Mouse (Mus musculus) CH12.LX (cell line): ENCODE measurements around the gene Cep83.
A peak's percentile ranks its signal among the peaks of the same experiment; 100 is the strongest.

Source experiments
- BHLHE40 ChIP-seq: IDR thresholded peaks from 2 replicates; pipeline ENCODE4 v1.6.1; 2011; ENCODE audit warnings: mild to moderate bottlenecking, low read depth, low read length, improper control_type of control experiment
- CHD2 ChIP-seq: IDR thresholded peaks from 2 replicates; pipeline ENCODE4 v1.6.1; 2011; ENCODE audit warnings: low read length, improper control_type of control experiment
- CTCF ChIP-seq, 2 experiments: IDR thresholded peaks in 1 of 2; conservative IDR thresholded peaks in 1 of 2; 2 replicates each; pipeline ENCODE4 v1.5.1; 2011 to 2012; ENCODE audit warnings: low read depth in 2 of 2, low read length in 2 of 2, improper control_type of control experiment in 1 of 2, inconsistent platforms in 1 of 2, mild to moderate bottlenecking in 1 of 2, moderate library complexity in 1 of 2
- HCFC1 ChIP-seq: IDR thresholded peaks from 2 replicates; pipeline ENCODE4 v1.6.1; 2012; ENCODE audit warnings: low read depth, mild to moderate bottlenecking, inconsistent platforms, low read length, improper control_type of control experiment
- JUND ChIP-seq: conservative IDR thresholded peaks from 2 replicates; pipeline ENCODE4 v1.6.1; 2011; ENCODE audit warnings: low read depth, low read length, improper control_type of control experiment
- MAFK ChIP-seq: IDR thresholded peaks from 2 replicates; pipeline ENCODE4 v1.6.1; 2011; ENCODE audit warnings: low read length, improper control_type of control experiment; ENCODE audit not compliant: insufficient replicate concordance
- MYC ChIP-seq: IDR thresholded peaks from 2 replicates; pipeline ENCODE4 v1.6.1; 2011; ENCODE audit warnings: low read depth, mild to moderate bottlenecking, improper control_type of control experiment, low read length
- POLR2A ChIP-seq: IDR thresholded peaks from 2 replicates; pipeline ENCODE4 v1.6.1; 2011; ENCODE audit warnings: low read depth, mild to moderate bottlenecking, improper control_type of control experiment, low read length
- POLR2AphosphoS2 ChIP-seq: IDR thresholded peaks from 2 replicates; pipeline ENCODE4 v1.6.1; 2011; ENCODE audit warnings: low read depth, low read length, improper control_type of control experiment
- TCF12 ChIP-seq: IDR thresholded peaks from 2 replicates; pipeline ENCODE4 v1.6.1; 2014; ENCODE audit warnings: low read depth, mild to moderate bottlenecking, inconsistent platforms, low read length, improper control_type of control experiment
- USF1 ChIP-seq: IDR thresholded peaks from 2 replicates; pipeline ENCODE4 v1.6.1; 2014; ENCODE audit warnings: low read depth, mild to moderate bottlenecking, inconsistent platforms, low read length, improper control_type of control experiment
- ZKSCAN1 ChIP-seq: IDR thresholded peaks from 2 replicates; pipeline ENCODE4 v1.6.1; 2012; ENCODE audit warnings: low read depth, inconsistent platforms, low read length, improper control_type of control experiment, borderline replicate concordance
- ZNF384 ChIP-seq: IDR thresholded peaks from 2 replicates; pipeline ENCODE4 v1.6.1; 2012; ENCODE audit warnings: low read depth, low read length, improper control_type of control experiment, inconsistent platforms

GRCm38 (mm10) chr10:94827325-94827724, 138.9 kb downstream of the Cep83 start:
- TF ChIP-seq JUND (no peak), HCFC1 (no peak), MAFK (no peak), CTCF (conservative IDR thresholded peaks at IDR 0.05 in 1 of 2, IDR thresholded peaks at IDR 0.05 in 1 of 2; ENCODE audit: low read depth in 2 of 2, low read length in 2 of 2) (no peak), ZNF384 (no peak), POLR2AphosphoS2 (no peak), POLR2A (no peak), ZKSCAN1 (no peak), BHLHE40 (no peak), MYC (no peak), USF1 (no peak), CHD2 (0 out of 2 replicates have a peak, but pooled peaks have one; percentile 16), TCF12 (no peak)
